Mouse (Mus musculus) layer of hippocampus, adult 11-12 months (tissue): ENCODE data around the gene Cttnbp2nl.

Source experiments
- DNase-seq: peaks from one replicate; pipeline ENCODE4 v3.0.0; 2022; ENCODE audit warnings: low spot score

Gene Cttnbp2nl

GRCm38 (mm10) chr3:104965070-104965855 is 87.7 kb downstream of the Cttnbp2nl start:
- DNase-seq = no peak

- DNase-seq = no peak
Measured at GRCm38 (mm10) chr3:104963331-104964276, 89.3 kb downstream of the Cttnbp2nl start.

- DNase-seq = no peak
Measured at GRCm38 (mm10) chr3:104962866-104963265, 90.1 kb downstream of the Cttnbp2nl start.

GRCm38 (mm10) chr3:104962141-104962611 is 90.8 kb downstream of the Cttnbp2nl start:
- DNase-seq = no peak

- no peak for DNase-seq
Measured at GRCm38 (mm10) chr3:104961066-104962059, 91.6 kb downstream of the Cttnbp2nl start, which contains the start of gene Wnt2b. Wnt2b (minus strand) TSS chr3:104961921.

GRCm38 (mm10) chr3:104960026-104961000 is 92.6 kb downstream of the Cttnbp2nl start:
- no peak for DNase-seq

GRCm38 (mm10) chr3:104956131-104956581 is 96.8 kb downstream of the Cttnbp2nl start:
- DNase-seq = no peak

- no peak for DNase-seq
Measured at GRCm38 (mm10) chr3:104954551-104954950, 98.4 kb downstream of the Cttnbp2nl start.

GRCm38 (mm10) chr3:104954137-104954536 is 98.8 kb downstream of the Cttnbp2nl start:
- DNase-seq = no peak

GRCm38 (mm10) chr3:104952891-104953670 is 99.9 kb downstream of the Cttnbp2nl start:
- DNase-seq = no peak
